Mouse (Mus musculus): ENCODE measurements around the gene Zbtb17. TPM values are rescaled to one million over a fixed set of nuclear protein-coding genes. Genes with fewer than 3 reads are reported as not detected.

Zbtb17 gene
- total RNA-seq, 2 experiments from 2014 or later: 19.2 to 21.7 TPM

GRCm38 (mm10) chr4:141460481-141460880 lies 16.0 kb downstream of the Zbtb17 start:
- DNase-seq: no peak

- no peak for DNase-seq
Measured at GRCm38 (mm10) chr4:141461088-141461487, 16.6 kb downstream of the Zbtb17 start.

GRCm38 (mm10) chr4:141461576-141461975 lies 17.1 kb downstream of the Zbtb17 start:
- no peak for DNase-seq

GRCm38 (mm10) chr4:141463472-141463871 lies 19.0 kb downstream of the Zbtb17 start:
- DNase-seq: no peak

GRCm38 (mm10) chr4:141464722-141465121 lies 20.3 kb downstream of the Zbtb17 start:
- no peak for DNase-seq

- no peak for DNase-seq
Measured at GRCm38 (mm10) chr4:141465512-141466288, 21.2 kb downstream of the Zbtb17 start.

- no peak for DNase-seq
Measured at GRCm38 (mm10) chr4:141466289-141466795, 21.9 kb downstream of the Zbtb17 start.

- no peak for DNase-seq
Measured at GRCm38 (mm10) chr4:141466844-141467580, 22.6 kb downstream of the Zbtb17 start.

- no peak for DNase-seq
Measured at GRCm38 (mm10) chr4:141467581-141467927, 23.1 kb downstream of the Zbtb17 start.

GRCm38 (mm10) chr4:141468576-141468975 lies 24.1 kb downstream of the Zbtb17 start:
- peak; percentile 50 for DNase-seq

GRCm38 (mm10) chr4:141469343-141469742 lies 24.9 kb downstream of the Zbtb17 start:
- no peak for DNase-seq

- no peak for DNase-seq
Measured at GRCm38 (mm10) chr4:141471491-141471890, 27.0 kb downstream of the Zbtb17 start.

- no peak for DNase-seq
Measured at GRCm38 (mm10) chr4:141472641-141473321, 28.3 kb downstream of the Zbtb17 start.

GRCm38 (mm10) chr4:141474431-141474830 lies 30.0 kb downstream of the Zbtb17 start:
- DNase-seq: no peak

GRCm38 (mm10) chr4:141477681-141478102 lies 33.2 kb downstream of the Zbtb17 start:
- peak; percentile 45 for DNase-seq

- DNase-seq: no peak
Measured at GRCm38 (mm10) chr4:141478225-141478624, 33.8 kb downstream of the Zbtb17 start.

- no peak for DNase-seq
Measured at GRCm38 (mm10) chr4:141478794-141479193, 34.3 kb downstream of the Zbtb17 start.

GRCm38 (mm10) chr4:141479411-141479810 lies 35.0 kb downstream of the Zbtb17 start:
- DNase-seq: no peak

GRCm38 (mm10) chr4:141484071-141484470 lies 39.6 kb downstream of the Zbtb17 start:
- DNase-seq: no peak

- DNase-seq: no peak
Measured at GRCm38 (mm10) chr4:141487581-141487980, 43.1 kb downstream of the Zbtb17 start.

- DNase-seq: no peak
Measured at GRCm38 (mm10) chr4:141488670-141489069, 44.2 kb downstream of the Zbtb17 start.

- no peak for DNase-seq
Measured at GRCm38 (mm10) chr4:141500637-141501036, 56.2 kb downstream of the Zbtb17 start.

GRCm38 (mm10) chr4:141501058-141501457 lies 56.6 kb downstream of the Zbtb17 start:
- DNase-seq: no peak
